ENCODE assay signal across 8 mouse cellular contexts in genomic region chr3:122140589-122141400, GRCm38 (mm10).
DNase-seq lines count a peak whose midpoint lies in the region; ATAC-seq and TF ChIP-seq lines count a peak whose summit lies in the region.

No protein-coding gene starts in this region.

- ATAC-seq in kidney, embryonic 15.5 days (replicated peaks; ENCODE audit: low FRiP score), result 0 out of 2 replicates have a peak, but pooled peaks have one; percentile 54
- ATAC-seq in liver, postnatal 0 days, result peak; percentile 56; the same call in 1 of the 2 replicates

- H3K4me1 ChIP-seq in CH12.LX (ENCODE audit: control insufficient read depth in 1 of 2, insufficient read depth in 2 of 2), result no peaks in the 10 kb centered on the region
- no peaks in the 10 kb centered on the region for H3K4me1 ChIP-seq in cortical plate, adult 2 months (ENCODE audit: control insufficient read depth, insufficient read depth, low read length)
- no peaks in the 10 kb centered on the region; the same call in 1 of the 2 replicates for H3K4me1 ChIP-seq in heart, adult 2 months (ENCODE audit: control insufficient read depth, insufficient read depth, low read length)
- no peaks in the 10 kb centered on the region for H3K4me1 ChIP-seq in kidney, embryonic 15.5 days
- H3K4me1 ChIP-seq in liver, postnatal 0 days (ENCODE audit: insufficient read depth), result no peaks in the 10 kb centered on the region

- no peak overlapping the region for H3K4me3 ChIP-seq in CH12.LX (replicated peaks in 1 of 3; ENCODE audit: low read depth in 2 of 3, low read length in 2 of 3, poor library complexity in 1 of 3)
- no peak overlapping the region for H3K4me3 ChIP-seq in cortical plate, adult 2 months (ENCODE audit: insufficient read depth, low read length)
- H3K4me3 ChIP-seq in heart, adult 2 months, result no peak overlapping the region
- no peak overlapping the region for H3K4me3 ChIP-seq in kidney, embryonic 15.5 days (replicated peaks)
- no peak overlapping the region for H3K4me3 ChIP-seq in liver, postnatal 0 days (ENCODE audit: low read depth, low read length)

- no peak for TF ChIP-seq EP300 in CH12.LX (IDR thresholded peaks at IDR 0.05; ENCODE audit: low read length)
- TF ChIP-seq EP300 in heart, adult 2 months (IDR thresholded peaks at IDR 0.05; ENCODE audit: insufficient read depth, low read depth, low read length), result 0 out of 2 replicates have a peak, but pooled peaks have one; percentile 55
- no peak for TF ChIP-seq EP300 in liver, postnatal 0 days (IDR thresholded peaks at IDR 0.05; ENCODE audit: low read depth)

- peak; percentile 61 for DNase-seq in CH12.LX (ENCODE audit: extremely low read depth)
- peak; percentile 73 for DNase-seq in R1 (ENCODE audit: low read depth, low spot score)
- DNase-seq in heart, adult 2 months, result peak; percentile 66 to 67
- DNase-seq in liver, postnatal 0 days, result peak; percentile 55
- peak; percentile 83 for DNase-seq in retina, postnatal 1 day
- no peak for DNase-seq in spleen, adult 12 weeks (ENCODE audit: low spot score)

- intact Hi-C loops in heart, adult 2 months (cut with DNase I), result loop anchor here (1.0 kb wide), 4 partner anchors 18 to 255 kb away; no protein-coding TSS in a partner anchor

- no peaks in the 10 kb centered on the region for H3K36me3 ChIP-seq in CH12.LX (replicated peaks in 1 of 2; ENCODE audit: control insufficient read depth in 1 of 2, insufficient read depth in 1 of 2, low read length in 1 of 2)
- no peaks in the 10 kb centered on the region for H3K36me3 ChIP-seq in heart, adult 2 months (ENCODE audit: control insufficient read depth, insufficient read depth, low read length)
- H3K36me3 ChIP-seq in kidney, embryonic 15.5 days, result no peaks in the 10 kb centered on the region
- H3K36me3 ChIP-seq in liver, postnatal 0 days (replicated peaks; ENCODE audit: insufficient read depth, low read length), result no peaks in the 10 kb centered on the region

- no peak overlapping the region for H3K27ac ChIP-seq in CH12.LX (ENCODE audit: insufficient read depth, low read depth)
- H3K27ac ChIP-seq in cortical plate, adult 2 months (ENCODE audit: insufficient read depth, low read length), result no peak overlapping the region
- no peak overlapping the region for H3K27ac ChIP-seq in heart, adult 2 months
- no peak overlapping the region for H3K27ac ChIP-seq in kidney, embryonic 15.5 days
- H3K27ac ChIP-seq in liver, postnatal 0 days (ENCODE audit: low read depth), result no peak overlapping the region

- TF ChIP-seq RAD21 in CH12.LX (IDR thresholded peaks at IDR 0.05; ENCODE audit: low read depth, low read length), result peak; percentile 90

- 61% methylated on average over 18 of the region's 18 CpGs for WGBS in heart, adult 2 months
- WGBS in kidney, embryonic 15.5 days, result 69% methylated on average over 18 of the region's 18 CpGs
- WGBS in liver, postnatal 0 days (ENCODE audit: insufficient replicate concordance), result 68% methylated on average over 18 of the region's 18 CpGs

- peak; percentile 56 to 88 for TF ChIP-seq CTCF in CH12.LX (conservative IDR thresholded peaks at IDR 0.05 in 1 of 2, IDR thresholded peaks at IDR 0.05 in 1 of 2; ENCODE audit: low read depth in 2 of 2, low read length in 2 of 2)
- peak; percentile 67 for TF ChIP-seq CTCF in cortical plate, adult 2 months (IDR thresholded peaks at IDR 0.05; ENCODE audit: extremely low read depth, insufficient read depth, low read length)
- TF ChIP-seq CTCF in heart, adult 2 months (IDR thresholded peaks at IDR 0.05), result peak; percentile 94
- TF ChIP-seq CTCF in liver, postnatal 0 days (IDR thresholded peaks at IDR 0.05; ENCODE audit: low read depth), result peak; percentile 80

- H3K9me3 ChIP-seq in CH12.LX (replicated peaks; ENCODE audit: low read length), result no peaks in the 10 kb centered on the region
- no peaks in the 10 kb centered on the region for H3K9me3 ChIP-seq in kidney, embryonic 15.5 days (replicated peaks)
- H3K9me3 ChIP-seq in liver, postnatal 0 days (ENCODE audit: low read length), result no peaks in the 10 kb centered on the region

- in situ Hi-C loops in CH12.LX (cut with MboI; ENCODE audit: low pct_ligation_motif_present, low pct_unique_long_range_greater_than_20kb, low sequenced_read_pairs), result loop anchor here (5.0 to 25.0 kb wide), 3 partner anchors 186 to 603 kb away; partner anchors contain the start of genes Arhgap29 and Slc44a3

- H3K9ac ChIP-seq in CH12.LX (ENCODE audit: insufficient read depth, low read depth), result no peak overlapping the region
- H3K9ac ChIP-seq in heart, adult 2 months (ENCODE audit: low read depth, low read length), result no peak overlapping the region
- no peak overlapping the region for H3K9ac ChIP-seq in kidney, embryonic 15.5 days
- H3K9ac ChIP-seq in liver, postnatal 0 days (replicated peaks), result no peak overlapping the region

- no peaks in the 10 kb centered on the region for H3K79me2 ChIP-seq in CH12.LX (replicated peaks; ENCODE audit: control insufficient read depth, extremely low read depth, insufficient read depth, poor library complexity, severe bottlenecking)
- H3K79me2 ChIP-seq in heart, adult 2 months (replicated peaks; ENCODE audit: control insufficient read depth, insufficient read depth, low read length), result no peaks in the 10 kb centered on the region

- H3K4me2 ChIP-seq in CH12.LX (ENCODE audit: insufficient read depth, low read depth, poor library complexity, severe bottlenecking), result no peak overlapping the region; the same call in 1 of the 2 replicates
- no peak overlapping the region for H3K4me2 ChIP-seq in kidney, embryonic 15.5 days
- no peak overlapping the region for H3K4me2 ChIP-seq in liver, postnatal 0 days (ENCODE audit: low read depth, low read length)

- no peaks in the 10 kb centered on the region for H3K27me3 ChIP-seq in CH12.LX (replicated peaks)
- H3K27me3 ChIP-seq in heart, adult 2 months (ENCODE audit: control insufficient read depth, insufficient read depth, low read length), result no peaks in the 10 kb centered on the region
- H3K27me3 ChIP-seq in kidney, embryonic 15.5 days, result no peaks in the 10 kb centered on the region; the same call in 1 of the 2 replicates
- no peaks in the 10 kb centered on the region for H3K27me3 ChIP-seq in liver, postnatal 0 days (ENCODE audit: insufficient read depth, low read length)

- dilution Hi-C loops in CH12.LX (cut with MboI; ENCODE audit: extremely low pct_ligation_motif_present, extremely low pct_unique_long_range_greater_than_20kb, low sequenced_read_pairs), result no loop called here

- TF ChIP-seq POLR2A in CH12.LX (IDR thresholded peaks at IDR 0.05; ENCODE audit: low read depth, low read length), result no peak
- TF ChIP-seq POLR2A in cortical plate, adult 2 months (IDR thresholded peaks at IDR 0.05; ENCODE audit: extremely low read depth, insufficient read depth, low read length), result no peak
- no peak for TF ChIP-seq POLR2A in heart, adult 2 months (IDR thresholded peaks at IDR 0.05; ENCODE audit: insufficient read depth, low read depth, low read length)

TF ChIP-seq in CH12.LX, 34 proteins besides CTCF, POLR2A, EP300 and RAD21 (continues in another document):
- TF ChIP-seq MAZ (IDR thresholded peaks at IDR 0.05; ENCODE audit: low read depth, low read length), result no peak
- TF ChIP-seq MAFK (IDR thresholded peaks at IDR 0.05; ENCODE audit: insufficient replicate concordance, low read length), result no peak
- 0 out of 2 replicates have a peak, but pooled peaks have one; percentile 21 for TF ChIP-seq NRF1 (IDR thresholded peaks at IDR 0.05; ENCODE audit: low read depth, low read length)
- no peak for TF ChIP-seq TBP (conservative IDR thresholded peaks at IDR 0.05; ENCODE audit: low read depth, low read length)
- TF ChIP-seq CHD1 (IDR thresholded peaks at IDR 0.05; ENCODE audit: low read depth, low read length), result no peak
- peak; percentile 24; the same call in 1 of the 2 replicates for TF ChIP-seq IRF4 (IDR thresholded peaks at IDR 0.05; ENCODE audit: low read depth, low read length)
- no peak for TF ChIP-seq UBTF (IDR thresholded peaks at IDR 0.05; ENCODE audit: low read depth, low read length)
- no peak for TF ChIP-seq GABPA (IDR thresholded peaks at IDR 0.05; ENCODE audit: insufficient replicate concordance, low read depth, low read length)
- no peak for TF ChIP-seq KAT2A (IDR thresholded peaks at IDR 0.05; ENCODE audit: insufficient replicate concordance, low read length)
- no peak for TF ChIP-seq RCOR1 (conservative IDR thresholded peaks at IDR 0.05; ENCODE audit: low read depth, low read length)
- no peak for TF ChIP-seq MEF2A (IDR thresholded peaks at IDR 0.05; ENCODE audit: borderline replicate concordance, low read depth, low read length)
- TF ChIP-seq USF1 (IDR thresholded peaks at IDR 0.05; ENCODE audit: low read depth, low read length), result no peak
- TF ChIP-seq BHLHE40 (IDR thresholded peaks at IDR 0.05; ENCODE audit: low read depth, low read length), result no peak
- no peak for TF ChIP-seq ETS1 (conservative IDR thresholded peaks at IDR 0.05; ENCODE audit: low read depth, low read length)
- no peak for TF ChIP-seq MXI1 (IDR thresholded peaks at IDR 0.05; ENCODE audit: low read depth, low read length)
- no peak for TF ChIP-seq ZMIZ1 (IDR thresholded peaks at IDR 0.05; ENCODE audit: low read depth, low read length)
- TF ChIP-seq JUN (IDR thresholded peaks at IDR 0.05; ENCODE audit: insufficient read depth, low read depth, low read length), result no peak
- TF ChIP-seq SIN3A (IDR thresholded peaks at IDR 0.05; ENCODE audit: low read length), result peak; percentile 45; the same call in 1 of the 2 replicates
- no peak for TF ChIP-seq CHD2 (IDR thresholded peaks at IDR 0.05; ENCODE audit: low read length)
- no peak for TF ChIP-seq HCFC1 (IDR thresholded peaks at IDR 0.05; ENCODE audit: low read depth, low read length)
- TF ChIP-seq NELFE (IDR thresholded peaks at IDR 0.05; ENCODE audit: low read depth, low read length), result peak; percentile 42; the same call in 1 of the 2 replicates
- TF ChIP-seq USF2 (conservative IDR thresholded peaks at IDR 0.05; ENCODE audit: low read depth, low read length), result no peak
- peak; percentile 94 for TF ChIP-seq SMC3 (IDR thresholded peaks at IDR 0.05; ENCODE audit: low read depth, low read length)
- no peak for TF ChIP-seq PAX5 (IDR thresholded peaks at IDR 0.05; ENCODE audit: low read length)
- no peak for TF ChIP-seq ZNF384 (IDR thresholded peaks at IDR 0.05; ENCODE audit: low read depth, low read length)
- TF ChIP-seq ZKSCAN1 (IDR thresholded peaks at IDR 0.05; ENCODE audit: borderline replicate concordance, low read depth, low read length), result no peak
- no peak for TF ChIP-seq MAX (IDR thresholded peaks at IDR 0.05; ENCODE audit: low read length)
- TF ChIP-seq TCF12 (IDR thresholded peaks at IDR 0.05; ENCODE audit: low read depth, low read length), result 0 out of 2 replicates have a peak, but pooled peaks have one; percentile 25
- TF ChIP-seq ELF1 (IDR thresholded peaks at IDR 0.05; ENCODE audit: low read depth, low read length), result no peak
- TF ChIP-seq ZC3H11A (IDR thresholded peaks at IDR 0.05; ENCODE audit: low read depth, low read length), result peak; percentile 87
- TF ChIP-seq POLR2AphosphoS2 (IDR thresholded peaks at IDR 0.05; ENCODE audit: low read depth, low read length), result no peak
- no peak for TF ChIP-seq JUND (conservative IDR thresholded peaks at IDR 0.05; ENCODE audit: low read depth, low read length)
